Mouse (Mus musculus): Measurements from ENCODE around the gene Gm10408. TPM values are rescaled to one million over a fixed set of nuclear protein-coding genes. Genes with fewer than 3 reads are reported as not detected.
"Not testable (repeated sequence)": the region's sequence is repeated elsewhere in the genome, so short reads cannot be mapped to it uniquely, and the experiment has no call there.

The Gm10408 gene
- not detected in 2 replicates for polyA plus RNA-seq (2014; fragmentation: Nextera tagmentation; extraction: Ambion mirVana)

- H3K27ac ChIP-seq (replicated peaks in 1 of 2; ENCODE audit: control insufficient read depth in 1 of 2, insufficient read depth in 1 of 2, low read depth in 2 of 2, low read length in 2 of 2); H3K4me1 ChIP-seq (ENCODE audit: control insufficient read depth in 2 of 2, insufficient read depth in 2 of 2, low read length in 2 of 2); H3K27me3 ChIP-seq (ENCODE audit: control insufficient read depth, insufficient read depth, low read length); H3K4me3 ChIP-seq (ENCODE audit: control insufficient read depth in 1 of 2, insufficient read depth in 1 of 2, low read depth in 1 of 2, low read length in 2 of 2); H3K9me3 ChIP-seq (ENCODE audit: control insufficient read depth, low read length); H3K36me3 ChIP-seq (ENCODE audit: control insufficient read depth, insufficient read depth, low read length); ATAC-seq (ENCODE audit: insufficient number of reproducible peaks, insufficient read depth, low FRiP score, low read depth); H3K4me2 ChIP-seq (ENCODE audit: low read length); H3K9ac ChIP-seq (ENCODE audit: low read length): not testable (repeated sequence)
- no CpG with 5 or more reads among the region's 3 CpGs for WGBS
Measured at GRCm38 (mm10) chr14:3449079-3449478, at the start of gene Gm10408. Gm10408 (plus strand) TSS chr14:3449379.

GRCm38 (mm10) chr14:3412314-3412713 lies 36.9 kb upstream of the Gm10408 start, which contains the start of gene Gm10409:
Gm10409 (plus strand) TSS chr14:3412614.
- H3K4me1 ChIP-seq (ENCODE audit: control insufficient read depth in 2 of 2, insufficient read depth in 2 of 2, low read length in 2 of 2); H3K4me2 ChIP-seq (ENCODE audit: low read length); H3K27ac ChIP-seq (replicated peaks in 1 of 2; ENCODE audit: control insufficient read depth in 1 of 2, insufficient read depth in 1 of 2, low read depth in 2 of 2, low read length in 2 of 2); H3K9ac ChIP-seq (ENCODE audit: low read length); ATAC-seq (ENCODE audit: insufficient number of reproducible peaks, insufficient read depth, low FRiP score, low read depth); H3K4me3 ChIP-seq (ENCODE audit: control insufficient read depth in 1 of 2, insufficient read depth in 1 of 2, low read depth in 1 of 2, low read length in 2 of 2); H3K9me3 ChIP-seq (ENCODE audit: control insufficient read depth, low read length); H3K27me3 ChIP-seq (ENCODE audit: control insufficient read depth, insufficient read depth, low read length); H3K36me3 ChIP-seq (ENCODE audit: control insufficient read depth, insufficient read depth, low read length): not testable (repeated sequence)
- no CpG with 5 or more reads among the region's 32 CpGs for WGBS

GRCm38 (mm10) chr14:3427803-3428202 lies 21.4 kb upstream of the Gm10408 start, which contains the start of gene Gm3005:
Gm3005 (plus strand) TSS chr14:3428103.
- not testable (repeated sequence) for ATAC-seq (ENCODE audit: insufficient number of reproducible peaks, insufficient read depth, low FRiP score, low read depth); H3K4me1 ChIP-seq (ENCODE audit: control insufficient read depth in 2 of 2, insufficient read depth in 2 of 2, low read length in 2 of 2); H3K4me2 ChIP-seq (ENCODE audit: low read length); H3K4me3 ChIP-seq (ENCODE audit: control insufficient read depth in 1 of 2, insufficient read depth in 1 of 2, low read depth in 1 of 2, low read length in 2 of 2); H3K27me3 ChIP-seq (ENCODE audit: control insufficient read depth, insufficient read depth, low read length); H3K36me3 ChIP-seq (ENCODE audit: control insufficient read depth, insufficient read depth, low read length); H3K9ac ChIP-seq (ENCODE audit: low read length); H3K27ac ChIP-seq (replicated peaks in 1 of 2; ENCODE audit: control insufficient read depth in 1 of 2, insufficient read depth in 1 of 2, low read depth in 2 of 2, low read length in 2 of 2); H3K9me3 ChIP-seq (ENCODE audit: control insufficient read depth, low read length)
- WGBS = no CpG with 5 or more reads among the region's 2 CpGs

Other genes with a start within 250 kb of the Gm10408 start
- 27.9 and 35.1 TPM in 2 replicates for gene D830030K20Rik, start 240.9 kb upstream of the Gm10408 start, polyA plus RNA-seq (2014; fragmentation: Nextera tagmentation; extraction: Ambion mirVana)
- gene Gm2956, start 116.8 kb upstream of the Gm10408 start, polyA plus RNA-seq (2014; fragmentation: Nextera tagmentation; extraction: Ambion mirVana) = 1.8 TPM in 1 of 2 replicates, not detected in the other
- gene Gm10413, start 54.3 kb upstream of the Gm10408 start, polyA plus RNA-seq (2014; fragmentation: Nextera tagmentation; extraction: Ambion mirVana) = not detected in 2 replicates
- 6.8 and 13.9 TPM in 2 replicates for gene Gm10409, start 36.8 kb upstream of the Gm10408 start, polyA plus RNA-seq (2014; fragmentation: Nextera tagmentation; extraction: Ambion mirVana)
- 15.0 and 20.8 TPM in 2 replicates for gene Gm3005, start 21.3 kb upstream of the Gm10408 start, polyA plus RNA-seq (2014; fragmentation: Nextera tagmentation; extraction: Ambion mirVana)
- not detected in 2 replicates for gene Gm3012, start 185.1 kb downstream of the Gm10408 start, polyA plus RNA-seq (2014; fragmentation: Nextera tagmentation; extraction: Ambion mirVana)
- 6.8 and 13.9 TPM in 2 replicates for gene Gm3020, start 202.7 kb downstream of the Gm10408 start, polyA plus RNA-seq (2014; fragmentation: Nextera tagmentation; extraction: Ambion mirVana)
- not detected in 2 replicates for gene Gm3043, start 239.4 kb downstream of the Gm10408 start, polyA plus RNA-seq (2014; fragmentation: Nextera tagmentation; extraction: Ambion mirVana)